Mouse (Mus musculus) stomach, postnatal 0 days (tissue): Measurements from ENCODE around the gene Rab43.

Experiments used
- CTCF ChIP-seq: IDR thresholded peaks from 2 replicates; pipeline ENCODE4 v1.5.1; 2016; ENCODE audit warnings: antibody characterized with exemption, low read depth, mild to moderate bottlenecking, moderate library complexity
- EP300 ChIP-seq: optimal IDR thresholded peaks from 2 replicates; pipeline ENCODE3; 2016; ENCODE audit warnings: antibody characterized with exemption

GRCm38 (mm10) chr6:87755196-87755595 lies 56.8 kb downstream of the Rab43 start:
- no peak for TF ChIP-seq CTCF
- TF ChIP-seq EP300 = no peak
